Mouse (Mus musculus): ENCODE measurements at regions not wholly inside any gene's neighbourhood (a gene's known extent, or its start where the extent isn't known, plus 50 kb on each side); places are given as distances from the start of the nearest gene placed in this dataset.
A peak's percentile ranks its signal among the peaks of the same experiment; 100 is the strongest.

GRCm38 (mm10) chr10:20798400-20798799 is 73.5 kb upstream of the Pde7b start:
- ATAC-seq (replicated peaks; ENCODE audit: low read depth, poor library complexity, severe bottlenecking): peak; percentile 29; the same call in 1 of the 2 replicates

- ATAC-seq (replicated peaks; ENCODE audit: low read depth, poor library complexity, severe bottlenecking): no peak
These were observed 69.1 kb upstream of the Pde7b start for GRCm38 (mm10) chr10:20793956-20794355.

GRCm38 (mm10) chr10:20780946-20781345 is 56.1 kb upstream of the Pde7b start:
- no peak for ATAC-seq (replicated peaks; ENCODE audit: low read depth, poor library complexity, severe bottlenecking)

- ATAC-seq (replicated peaks; ENCODE audit: low read depth, poor library complexity, severe bottlenecking): peak; percentile 41
These were observed 51.9 kb upstream of the Pde7b start for GRCm38 (mm10) chr10:20776640-20777413.

GRCm38 (mm10) chr10:20775731-20776429 is 51.0 kb upstream of the Pde7b start:
- ATAC-seq (replicated peaks; ENCODE audit: low read depth, poor library complexity, severe bottlenecking): no peak

All from common myeloid progenitor, adult 5-6 weeks (primary cell).